Mouse (Mus musculus): ENCODE results near the gene Snph. TPM values are rescaled to one million over a fixed set of nuclear protein-coding genes. Genes with fewer than 3 reads are reported as not detected.

The Snph gene
- polyA plus RNA-seq, 1 experiment: not detected

GRCm38 (mm10) chr2:151573667-151574066 lies 58.7 kb downstream of the Snph start:
- Histone ChIP-seq H3K36me3 (ENCODE audit: control insufficient read depth, insufficient read depth) (no peaks in the 10 kb centered on the region), H3K79me2 (ENCODE audit: control insufficient read depth, insufficient read depth) (no peaks in the 10 kb centered on the region), H3K27me3 (ENCODE audit: control insufficient read depth, insufficient read depth, insufficient read length) (peaks cover 5% of the 10 kb centered on the region), H3K4me3 (no peak overlapping the region), H3K4me2 (ENCODE audit: low read depth) (no peak overlapping the region), H3ac (ENCODE audit: control insufficient read depth, insufficient read length) (no peak overlapping the region)
- TF ChIP-seq MAX (IDR thresholded peaks at IDR 0.05; ENCODE audit: low read depth) (no peak), CEBPB (IDR thresholded peaks at IDR 0.05; ENCODE audit: insufficient read depth, poor library complexity, severe bottlenecking) (no peak), SRF (IDR thresholded peaks at IDR 0.05; ENCODE audit: control insufficient read depth, insufficient read length, low read depth) (no peak), REST (IDR thresholded peaks at IDR 0.05; ENCODE audit: insufficient read depth, insufficient read length) (no peak), MYOD1 (IDR thresholded peaks at IDR 0.05; ENCODE audit: control insufficient read depth in 1 of 3, insufficient read length in 2 of 3, low read depth in 2 of 3) (no peak), POLR2A (IDR thresholded peaks at IDR 0.05; ENCODE audit: insufficient read length, low read depth) (no peak), USF1 (IDR thresholded peaks at IDR 0.05; ENCODE audit: low read depth) (no peak), TCF12 (IDR thresholded peaks at IDR 0.05; ENCODE audit: insufficient read depth, poor library complexity, severe bottlenecking) (no peak), MYOG (IDR thresholded peaks at IDR 0.05; ENCODE audit: control insufficient read depth in 1 of 3, insufficient read depth in 1 of 3, insufficient read length in 2 of 3, low read depth in 2 of 3) (no peak), POLR2AphosphoS2 (IDR thresholded peaks at IDR 0.05; ENCODE audit: insufficient read length, low read depth) (no peak), TCF3 (IDR thresholded peaks at IDR 0.05; ENCODE audit: insufficient read length, low read depth) (no peak), E2F4 (IDR thresholded peaks at IDR 0.05; ENCODE audit: insufficient read depth) (no peak)

GRCm38 (mm10) chr2:151571873-151572700 lies 60.3 kb downstream of the Snph start, which contains the start of gene Sdcbp2:
Sdcbp2 (plus strand) TSS chr2:151572622.
- Histone ChIP-seq H3K4me3 (no peak within 1 kb of the TSS), H3K79me2 (ENCODE audit: control insufficient read depth, insufficient read depth) (no peaks in the 10 kb centered on the region), H3K36me3 (ENCODE audit: control insufficient read depth, insufficient read depth) (no peaks in the 10 kb centered on the region), H3K27me3 (ENCODE audit: control insufficient read depth, insufficient read depth, insufficient read length) (peaks cover 5% of the 10 kb centered on the region), H3ac (ENCODE audit: control insufficient read depth, insufficient read length) (no peak within 1 kb of the TSS), H3K4me2 (ENCODE audit: low read depth) (no peak within 1 kb of the TSS)
- TF ChIP-seq MYOG (IDR thresholded peaks at IDR 0.05; ENCODE audit: control insufficient read depth in 1 of 3, insufficient read depth in 1 of 3, insufficient read length in 2 of 3, low read depth in 2 of 3): no peak
- no peak for TF ChIP-seq MYOD1 (IDR thresholded peaks at IDR 0.05; ENCODE audit: control insufficient read depth in 1 of 3, insufficient read length in 2 of 3, low read depth in 2 of 3)
- no peak for TF ChIP-seq USF1 (IDR thresholded peaks at IDR 0.05; ENCODE audit: low read depth)
- no peak for TF ChIP-seq REST (IDR thresholded peaks at IDR 0.05; ENCODE audit: insufficient read depth, insufficient read length)
- no peak for TF ChIP-seq POLR2AphosphoS2 (IDR thresholded peaks at IDR 0.05; ENCODE audit: insufficient read length, low read depth)
- no peak for TF ChIP-seq TCF12 (IDR thresholded peaks at IDR 0.05; ENCODE audit: insufficient read depth, poor library complexity, severe bottlenecking)
- no peak for TF ChIP-seq E2F4 (IDR thresholded peaks at IDR 0.05; ENCODE audit: insufficient read depth)
- no peak for TF ChIP-seq SRF (IDR thresholded peaks at IDR 0.05; ENCODE audit: control insufficient read depth, insufficient read length, low read depth)
- no peak for TF ChIP-seq MAX (IDR thresholded peaks at IDR 0.05; ENCODE audit: low read depth)
- TF ChIP-seq TCF3 (IDR thresholded peaks at IDR 0.05; ENCODE audit: insufficient read length, low read depth): no peak

GRCm38 (mm10) chr2:151569452-151569851 lies 62.9 kb downstream of the Snph start:
- Histone ChIP-seq H3K36me3 (ENCODE audit: control insufficient read depth, insufficient read depth) (peaks cover 8% of the 10 kb centered on the region), H3ac (ENCODE audit: control insufficient read depth, insufficient read length) (no peak overlapping the region), H3K4me3 (no peak overlapping the region), H3K79me2 (ENCODE audit: control insufficient read depth, insufficient read depth) (no peaks in the 10 kb centered on the region), H3K4me2 (ENCODE audit: low read depth) (no peak overlapping the region), H3K27me3 (ENCODE audit: control insufficient read depth, insufficient read depth, insufficient read length) (no peaks in the 10 kb centered on the region)
- TF ChIP-seq TCF3 (IDR thresholded peaks at IDR 0.05; ENCODE audit: insufficient read length, low read depth) (no peak), MAX (IDR thresholded peaks at IDR 0.05; ENCODE audit: low read depth) (no peak), MYOD1 (IDR thresholded peaks at IDR 0.05; ENCODE audit: control insufficient read depth in 1 of 3, insufficient read length in 2 of 3, low read depth in 2 of 3) (no peak), POLR2A (IDR thresholded peaks at IDR 0.05; ENCODE audit: insufficient read length, low read depth) (no peak), SRF (IDR thresholded peaks at IDR 0.05; ENCODE audit: control insufficient read depth, insufficient read length, low read depth) (no peak), TCF12 (IDR thresholded peaks at IDR 0.05; ENCODE audit: insufficient read depth, poor library complexity, severe bottlenecking) (no peak), POLR2AphosphoS2 (IDR thresholded peaks at IDR 0.05; ENCODE audit: insufficient read length, low read depth) (no peak), E2F4 (IDR thresholded peaks at IDR 0.05; ENCODE audit: insufficient read depth) (no peak), REST (IDR thresholded peaks at IDR 0.05; ENCODE audit: insufficient read depth, insufficient read length) (no peak), CEBPB (IDR thresholded peaks at IDR 0.05; ENCODE audit: insufficient read depth, poor library complexity, severe bottlenecking) (no peak), USF1 (IDR thresholded peaks at IDR 0.05; ENCODE audit: low read depth) (no peak), MYOG (IDR thresholded peaks at IDR 0.05; ENCODE audit: control insufficient read depth in 1 of 3, insufficient read depth in 1 of 3, insufficient read length in 2 of 3, low read depth in 2 of 3) (no peak)

- H3K36me3 ChIP-seq (ENCODE audit: control insufficient read depth, insufficient read depth): peaks cover 31% of the 10 kb centered on the region
- H3K4me3 ChIP-seq: no peak overlapping the region
- H3K79me2 ChIP-seq (ENCODE audit: control insufficient read depth, insufficient read depth): no peaks in the 10 kb centered on the region
- no peak overlapping the region for H3K4me2 ChIP-seq (ENCODE audit: low read depth)
- no peak overlapping the region for H3ac ChIP-seq (ENCODE audit: control insufficient read depth, insufficient read length)
- H3K27me3 ChIP-seq (ENCODE audit: control insufficient read depth, insufficient read depth, insufficient read length): no peaks in the 10 kb centered on the region
- TF ChIP-seq POLR2A (IDR thresholded peaks at IDR 0.05; ENCODE audit: insufficient read length, low read depth) (no peak), REST (IDR thresholded peaks at IDR 0.05; ENCODE audit: insufficient read depth, insufficient read length) (no peak)
Measured at GRCm38 (mm10) chr2:151566856-151567255, 65.5 kb downstream of the Snph start.
